In the genomic region with DNA sequence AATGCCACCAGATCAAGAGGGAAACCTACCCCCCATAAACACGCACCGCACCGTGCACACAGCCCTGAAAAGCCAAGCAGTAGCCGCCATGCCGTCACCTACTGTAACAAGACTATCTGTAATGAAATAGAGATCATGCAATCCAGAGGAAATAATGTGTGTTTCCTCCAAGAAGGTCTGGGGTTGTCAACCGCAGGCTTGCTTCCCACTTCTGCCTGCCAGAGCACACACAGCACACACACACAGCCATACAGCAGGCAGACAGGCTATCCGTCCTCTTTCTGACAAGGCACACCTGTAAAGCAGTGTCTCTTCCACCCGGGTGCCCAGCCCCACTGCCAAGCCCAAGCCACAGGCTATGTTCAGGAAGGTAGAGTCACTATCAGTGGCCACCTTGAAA, we compare ENCODE assay signal across 20 mouse cellular contexts.
"Had no signal": no experiment of that assay in that cellular context is flagged by ENCODE, and none has a peak within 500 bp of the region (broad histone marks: within the 10 kb centered on the region; RNA-seq: fewer than 3 reads in every experiment).

No protein-coding gene starts in this region.

- H3K36me3 ChIP-seq: limb, embryonic 10.5 days; limb, embryonic 13.5 days; liver, embryonic 12.5 days; liver, embryonic 15.5 days; midbrain, embryonic 12.5 days; midbrain, embryonic 15.5 days; neural tube, embryonic 12.5 days; neural tube, embryonic 15.5 days; stomach, embryonic 15.5 days had no signal

- DNase-seq: kidney, adult 11 months; kidney, postnatal 14 days; liver; lung, adult 18-20 months; lung, postnatal 14 days; lung, postnatal 4 days; right cerebral cortex, adult 18-20 months; right cerebral cortex, postnatal 14 days; right cerebral cortex, postnatal 4 days; thymus, postnatal 25 days had no signal

- ATAC-seq: liver, embryonic 12.5 days; midbrain, embryonic 15.5 days had no signal

- H3K4me3 ChIP-seq: limb, embryonic 10.5 days; limb, embryonic 13.5 days; liver, embryonic 12.5 days; liver, embryonic 15.5 days; megakaryocyte, embryonic 14.5 days; midbrain, embryonic 12.5 days; midbrain, embryonic 15.5 days; neural tube, embryonic 12.5 days; neural tube, embryonic 15.5 days; stomach, embryonic 15.5 days had no signal

- H3K9ac ChIP-seq: limb, embryonic 13.5 days; liver, embryonic 12.5 days; liver, embryonic 15.5 days; midbrain, embryonic 12.5 days; midbrain, embryonic 15.5 days; neural tube, embryonic 12.5 days; neural tube, embryonic 15.5 days; stomach, embryonic 15.5 days had no signal

- H3K9me3 ChIP-seq: limb, embryonic 10.5 days; limb, embryonic 13.5 days; liver, embryonic 12.5 days; liver, embryonic 15.5 days; midbrain, embryonic 12.5 days; midbrain, embryonic 15.5 days; neural tube, embryonic 12.5 days; neural tube, embryonic 15.5 days; stomach, embryonic 15.5 days had no signal

- H3K4me1 ChIP-seq: limb, embryonic 13.5 days; liver, embryonic 12.5 days; liver, embryonic 15.5 days; megakaryocyte, embryonic 14.5 days; midbrain, embryonic 15.5 days had no signal

- H3K27me3 ChIP-seq: limb, embryonic 13.5 days; liver, embryonic 12.5 days; liver, embryonic 15.5 days; midbrain, embryonic 12.5 days; midbrain, embryonic 15.5 days; neural tube, embryonic 12.5 days; neural tube, embryonic 15.5 days; stomach, embryonic 15.5 days had no signal

- H3K4me2 ChIP-seq: limb, embryonic 13.5 days; liver, embryonic 12.5 days; liver, embryonic 15.5 days; midbrain, embryonic 12.5 days; midbrain, embryonic 15.5 days; neural tube, embryonic 12.5 days; neural tube, embryonic 15.5 days; stomach, embryonic 15.5 days had no signal

- H3K27ac ChIP-seq: limb, embryonic 10.5 days; limb, embryonic 13.5 days; liver, embryonic 12.5 days; liver, embryonic 15.5 days; midbrain, embryonic 15.5 days; neural tube, embryonic 12.5 days; neural tube, embryonic 15.5 days; stomach, embryonic 15.5 days had no signal
